Mouse (Mus musculus) liver, embryonic 14.5 days (tissue): ENCODE results near the gene Adprm. TPM values are rescaled to one million over a fixed set of nuclear protein-coding genes. Genes with fewer than 3 reads are reported as not detected.

ENCODE experiments used
- ATAC-seq: fragments of 200-750 bp; cut with Nextera tagmentation; 2 replicates; pipeline ENCODE4 v1.8.0; 2017; ENCODE audit warnings: moderate number of reproducible peaks, mild to moderate bottlenecking, moderate library complexity; ENCODE audit not compliant: insufficient read depth
- DNase-seq, 3 experiments: peaks; one replicate each; pipeline ENCODE4 v3.0.0-alpha.2; 2012 to 2013; ENCODE audit warnings: low read depth in 3 of 3, low spot score in 3 of 3
- H3K27ac ChIP-seq: fragments of 300-500 bp; sonication (generic); 2 replicates; pipeline ENCODE4 v1.5.1; 2014; ENCODE audit warnings: moderate library complexity, mild to moderate bottlenecking, control low read depth, inconsistent platforms
- H3K27me3 ChIP-seq: fragments of 300-500 bp; sonication (generic); 2 replicates; pipeline ENCODE4 v1.6.1; 2014; ENCODE audit warnings: mild to moderate bottlenecking, low read length, moderate library complexity; ENCODE audit not compliant: control insufficient read depth, insufficient read depth
- H3K36me3 ChIP-seq: fragments of 300-500 bp; sonication (generic); replicated peaks from 2 replicates; pipeline ENCODE4 v1.6.1; 2014; ENCODE audit warnings: low read depth; ENCODE audit not compliant: control insufficient read depth, insufficient read depth
- H3K4me1 ChIP-seq, 2 experiments: fragments of 200-500 bp in 1 of 2; fragments of 300-500 bp in 1 of 2; sonication (generic) in 1 of 2; replicated peaks; 2 replicates each; pipeline ENCODE4 v1.6.1; 2012 to 2014; ENCODE audit warnings: antibody characterized with exemption in 1 of 2, inconsistent platforms in 1 of 2, low read length in 1 of 2; ENCODE audit not compliant: control insufficient read depth in 2 of 2, insufficient read depth in 2 of 2
- H3K4me2 ChIP-seq: fragments of 300-500 bp; sonication (generic); 2 replicates; pipeline ENCODE4 v1.6.1; 2014; ENCODE audit warnings: low read depth, mild to moderate bottlenecking, control low read depth, moderate library complexity
- H3K4me3 ChIP-seq, 2 experiments: fragments of 200-500 bp in 1 of 2; fragments of 300-500 bp in 1 of 2; sonication (generic) in 1 of 2; 2 replicates each; pipeline ENCODE4 v1.5.1; 2012 to 2014; ENCODE audit warnings: low read depth in 2 of 2, low read length in 2 of 2, mild to moderate bottlenecking in 2 of 2, control low read depth in 1 of 2, inconsistent platforms in 1 of 2, moderate library complexity in 1 of 2; ENCODE audit not compliant: insufficient read depth in 1 of 2
- H3K9ac ChIP-seq: fragments of 300-500 bp; sonication (generic); replicated peaks from 2 replicates; pipeline ENCODE4 v1.6.1; 2014; ENCODE audit warnings: mild to moderate bottlenecking, control low read depth, moderate library complexity
- H3K9me3 ChIP-seq: fragments of 300-500 bp; sonication (generic); 2 replicates; pipeline ENCODE4 v1.6.1; 2016; ENCODE audit warnings: low read length, mixed read lengths; ENCODE audit not compliant: control insufficient read depth
- CTCF ChIP-seq: IDR thresholded peaks from 2 replicates; pipeline ENCODE4 v1.5.1; 2016; ENCODE audit warnings: antibody characterized with exemption, low read depth, control low read depth
- EP300 ChIP-seq: IDR thresholded peaks from 2 replicates; pipeline ENCODE4 v1.6.1; 2016; ENCODE audit warnings: antibody characterized with exemption, low read depth
- WGBS: fragments of 180-500 bp; shearing (Covaris S2); extraction: QIAGEN DNeasy Blood & Tissue Kit; methylation state at CpG from one replicate; pipeline ENCODE4 v1.1.7; 2014; ENCODE audit not compliant: insufficient replicate concordance; 5-methylcytosine and 5-hydroxymethylcytosine counted together
- polyA plus RNA-seq, 2 experiments: library from polyadenylated mRNA; depleted of rRNA in 1 of 2; stranded (reverse) in 1 of 2; unstranded in 1 of 2; fragments of >200 nt; fragmentation: Nextera tagmentation in 1 of 2; extraction: Ambion mirVana in 1 of 2; gene quantifications; 2 replicates each; pipeline versions ENCODE4 v1.2.1 to v1.2.3; 2012 to 2014

Adprm gene
- polyA plus RNA-seq, 2 experiments = 7.9 to 9.7 TPM

- 72% methylated on average over 3 of the region's 3 CpGs for WGBS
Measured at GRCm38 (mm10) chr11:67067741-67068140, 15.3 kb upstream of the Adprm start.

GRCm38 (mm10) chr11:67062726-67063125 lies 10.3 kb upstream of the Adprm start:
- no peak for DNase-seq
- H3K4me2 ChIP-seq = no peak overlapping the region
- WGBS = 77% methylated on average over 3 of the region's 3 CpGs
- H3K9me3 ChIP-seq = no peaks in the 10 kb centered on the region
- H3K4me3 ChIP-seq = no peak overlapping the region
- peaks cover 16% of the 10 kb centered on the region for H3K36me3 ChIP-seq
- no peaks in the 10 kb centered on the region for H3K4me1 ChIP-seq
- H3K27ac ChIP-seq = no peak overlapping the region
- no peak overlapping the region for H3K9ac ChIP-seq
- TF ChIP-seq EP300 (no peak), CTCF (no peak)
- ATAC-seq = no peak
- no peaks in the 10 kb centered on the region for H3K27me3 ChIP-seq

More at GRCm38 (mm10) chr11:67067741-67068140, 15.3 kb upstream of the Adprm start:
- Histone ChIP-seq H3K36me3 (peaks cover 4% of the 10 kb centered on the region), H3K27ac (no peak overlapping the region), H3K9ac (no peak overlapping the region), H3K27me3 (no peaks in the 10 kb centered on the region), H3K4me1 (no peaks in the 10 kb centered on the region), H3K4me3 (no peak overlapping the region), H3K9me3 (no peaks in the 10 kb centered on the region), H3K4me2 (no peak overlapping the region)
- ATAC-seq (no peak), DNase-seq (no peak)
- TF ChIP-seq CTCF = no peak
- no peak for TF ChIP-seq EP300

- DNase-seq = no peak
- Histone ChIP-seq H3K9ac (no peak overlapping the region), H3K36me3 (peaks cover 27% of the 10 kb centered on the region), H3K27me3 (no peaks in the 10 kb centered on the region), H3K4me1 (no peaks in the 10 kb centered on the region), H3K9me3 (no peaks in the 10 kb centered on the region), H3K4me3 (no peak overlapping the region), H3K27ac (no peak overlapping the region), H3K4me2 (no peak overlapping the region)
- TF ChIP-seq EP300 = no peak
- TF ChIP-seq CTCF = no peak
- ATAC-seq = no peak
- WGBS = 61% methylated on average over 2 of the region's 2 CpGs
Measured at GRCm38 (mm10) chr11:67061311-67061710, 8.9 kb upstream of the Adprm start.

GRCm38 (mm10) chr11:67054754-67055365 lies 2.5 kb upstream of the Adprm start:
- H3K4me2 ChIP-seq = no peak overlapping the region
- no peaks in the 10 kb centered on the region for H3K27me3 ChIP-seq
- no peak overlapping the region for H3K4me3 ChIP-seq
- no peak overlapping the region for H3K9ac ChIP-seq
- ATAC-seq = no peak
- peaks cover 23% of the 10 kb centered on the region for H3K36me3 ChIP-seq
- no peaks in the 10 kb centered on the region for H3K9me3 ChIP-seq
- H3K4me1 ChIP-seq = peaks cover 3 to 6% of the 10 kb centered on the region in 2 experiments; a peak in 3 of 4 replicates
- no peak for TF ChIP-seq CTCF
- TF ChIP-seq EP300 = no peak
- H3K27ac ChIP-seq = no peak overlapping the region
- 78% methylated on average over 8 of the region's 8 CpGs for WGBS
- no peak for DNase-seq

GRCm38 (mm10) chr11:67051676-67052320 lies 596 bp downstream of the Adprm start:
- DNase-seq (peak in 1 of 3 experiments; percentile 10), ATAC-seq (peak; percentile 64)
- 13% methylated on average over 16 of the region's 16 CpGs for whole genome bisulfite sequencing

More at GRCm38 (mm10) chr11:67051676-67052320, 596 bp downstream of the Adprm start:
- TF ChIP-seq CTCF (no peak), EP300 (no peak)
- H3K4me3 ChIP-seq = peak overlapping the region; percentile 80 to 97
- H3K9me3 ChIP-seq = no peaks in the 10 kb centered on the region
- H3K4me1 ChIP-seq = peaks cover 3 to 6% of the 10 kb centered on the region in 2 experiments; a peak in 3 of 4 replicates
- H3K27ac ChIP-seq = peak overlapping the region; percentile 59
- H3K4me2 ChIP-seq = peak overlapping the region; percentile 88
- peak overlapping the region; percentile 78 for H3K9ac ChIP-seq
- no peaks in the 10 kb centered on the region for H3K27me3 ChIP-seq
- peaks cover 7% of the 10 kb centered on the region for H3K36me3 ChIP-seq
